Mouse (Mus musculus) yolk sac, embryonic 10.5 days (tissue): ENCODE measurements around the gene Ostm1.
A peak's percentile ranks its signal among the peaks of the same experiment; 100 is the strongest.

Experiments used
- DNase-seq: peaks from one replicate; pipeline ENCODE4 v3.0.0-alpha.2; 2017; ENCODE audit warnings: low spot score

The Ostm1 gene

DNA sequence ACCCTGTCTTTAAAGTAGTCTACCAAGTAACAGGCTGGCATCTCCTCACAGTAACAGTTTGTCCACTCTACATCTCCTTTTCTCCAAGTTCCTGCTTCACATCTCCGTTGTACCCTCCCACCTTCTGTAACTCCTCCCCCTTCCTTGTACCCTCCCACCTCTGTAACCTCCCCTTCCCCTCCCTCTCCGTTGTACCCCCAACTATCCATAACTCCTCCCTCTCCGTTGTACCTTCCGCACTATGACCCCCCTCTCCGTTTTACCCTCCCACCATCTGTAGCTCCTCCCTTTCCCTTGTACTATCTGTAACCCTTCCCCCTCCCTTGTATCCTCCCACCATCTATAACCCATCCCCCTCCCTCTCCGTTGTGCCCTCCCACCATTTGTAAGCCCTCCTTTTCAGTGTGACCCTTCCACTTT is 97.0 kb downstream of the Ostm1 start:
- DNase-seq: peak; percentile 47

DNA sequence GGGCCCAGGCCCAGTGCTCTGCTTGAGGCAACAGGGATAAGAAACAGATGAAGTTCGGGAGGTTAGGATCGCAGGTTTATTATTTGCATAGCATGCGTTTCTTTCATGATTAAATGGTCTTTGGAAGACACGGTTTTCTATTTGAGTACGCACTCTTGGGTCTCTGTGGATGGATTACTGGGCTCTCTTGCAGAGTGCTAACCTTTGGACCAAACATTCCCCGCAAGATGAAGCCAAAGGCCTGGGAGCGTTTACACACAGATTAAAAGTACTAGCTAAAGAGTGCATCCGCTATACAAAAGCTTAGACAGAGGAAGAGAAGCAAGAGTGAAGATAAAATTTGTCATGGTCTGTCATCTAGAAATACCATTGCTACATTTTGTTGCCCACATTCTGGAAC is 98.8 kb downstream of the Ostm1 start:
- peak; percentile 55 for DNase-seq

DNA sequence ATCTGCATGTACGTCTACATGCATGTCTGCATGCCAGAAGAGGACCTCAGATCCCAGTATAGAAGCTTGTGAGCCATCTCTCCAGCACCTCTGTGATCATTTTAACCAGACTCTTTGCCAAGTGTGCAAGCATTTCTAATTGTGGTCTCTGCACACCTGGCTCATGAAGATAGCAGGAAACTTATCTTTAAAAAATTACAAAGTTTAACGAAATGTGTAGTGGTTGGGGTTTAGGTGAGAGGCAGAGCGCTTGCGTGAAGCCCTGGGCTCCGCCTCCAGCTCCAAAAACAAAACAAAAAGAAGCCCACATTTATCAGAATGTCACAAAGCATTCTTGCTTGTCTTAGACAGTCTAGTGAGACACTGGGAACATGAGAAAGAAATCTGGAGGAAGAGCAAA is 104.3 kb downstream of the Ostm1 start:
- DNase-seq: no peak

DNA sequence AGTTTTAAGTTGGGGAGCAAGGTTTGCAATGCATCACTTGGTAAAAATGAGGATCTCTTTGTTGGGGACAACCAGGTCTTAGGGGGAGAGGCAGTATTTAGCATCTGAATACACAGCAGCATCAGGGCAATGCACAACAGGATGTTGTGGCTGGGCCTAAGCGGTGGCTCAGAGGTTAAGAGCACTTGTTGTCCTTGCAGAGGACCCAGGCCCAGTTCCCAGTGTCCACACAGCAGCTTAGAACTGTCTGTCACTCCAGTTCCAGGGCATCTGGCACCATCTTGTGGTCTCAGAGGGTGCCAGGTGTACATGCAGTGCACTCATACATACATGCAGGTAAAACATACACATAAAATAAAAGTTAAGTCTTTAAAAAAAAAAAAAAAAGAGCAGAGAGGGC is 106.1 kb downstream of the Ostm1 start:
- no peak for DNase-seq

DNA sequence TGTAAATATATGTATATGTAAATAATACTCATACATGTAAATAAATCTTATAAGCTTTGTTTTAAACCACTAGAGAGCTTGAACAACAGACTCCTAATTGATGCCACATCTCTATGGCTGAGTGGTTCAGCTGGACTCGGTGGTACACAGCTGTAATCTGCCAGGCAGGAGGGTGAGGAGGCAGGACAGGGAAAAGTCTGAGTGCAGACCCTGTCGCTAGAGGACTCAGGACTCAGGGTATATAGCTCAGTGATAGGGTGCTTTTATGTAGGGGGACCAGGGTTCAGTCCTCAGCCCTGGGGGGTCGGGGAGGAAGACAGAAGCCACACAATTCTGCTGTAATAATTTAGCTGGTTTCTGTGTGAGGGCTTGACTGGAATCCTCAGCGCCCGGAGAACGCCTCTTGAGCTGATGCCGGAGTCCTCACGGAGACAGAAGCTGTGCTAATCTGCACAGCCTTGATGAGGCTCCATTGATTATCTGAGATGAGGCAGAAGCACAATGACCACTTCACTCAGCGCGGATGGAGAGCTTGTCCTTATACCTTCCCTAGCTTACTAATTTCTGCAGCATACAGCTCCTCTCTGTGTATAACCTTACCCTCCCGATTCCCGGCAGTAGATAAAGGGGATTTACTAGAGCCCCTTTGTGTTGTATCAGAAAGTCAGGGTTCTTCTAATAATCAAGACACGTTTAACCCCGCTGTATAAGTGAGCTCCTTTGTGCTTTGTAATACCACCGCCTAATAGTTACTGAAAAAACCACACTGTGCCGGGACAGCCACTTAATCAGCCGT is 106.8 kb downstream of the Ostm1 start:
- DNase-seq: no peak

DNA sequence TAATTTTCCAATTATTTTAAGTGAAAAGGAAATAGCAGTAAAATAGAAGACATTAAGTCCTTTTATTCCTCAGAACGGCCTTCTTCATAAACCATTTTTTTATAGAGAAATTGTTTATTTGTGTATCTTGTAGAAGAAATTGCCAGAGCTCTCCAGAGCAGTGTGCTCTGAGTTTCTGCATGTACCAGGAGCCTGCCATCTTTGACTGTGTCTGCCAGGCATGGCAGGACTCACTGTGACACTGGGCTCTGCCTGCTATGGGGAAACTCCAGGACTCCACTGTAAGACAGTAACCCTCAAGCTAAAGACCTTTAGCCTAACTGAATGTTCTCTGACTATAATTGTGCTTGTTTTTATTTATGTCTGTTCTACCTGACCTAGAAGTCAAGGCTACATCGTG is 107.4 kb downstream of the Ostm1 start:
- DNase-seq: no peak

DNA sequence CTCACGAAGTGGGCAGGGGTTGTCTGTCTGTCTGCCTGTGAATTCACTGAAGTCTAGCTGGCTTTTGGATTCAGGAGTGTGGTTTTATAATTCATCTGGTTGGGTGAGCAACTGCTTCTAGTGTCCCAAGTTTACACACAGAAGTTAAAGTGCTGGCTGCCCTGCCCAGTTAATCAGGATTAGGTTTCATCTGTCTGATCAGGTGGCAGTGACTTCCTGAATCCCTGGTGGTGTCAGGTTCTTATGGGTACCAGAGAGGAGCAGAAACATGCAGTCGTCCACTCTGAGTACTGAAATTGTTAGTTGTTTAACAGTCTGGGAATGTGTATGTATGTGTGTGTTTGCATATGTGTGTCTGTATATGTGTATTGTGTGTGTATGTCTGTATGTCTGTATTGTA is 108.5 kb downstream of the Ostm1 start:
- DNase-seq: no peak

DNA sequence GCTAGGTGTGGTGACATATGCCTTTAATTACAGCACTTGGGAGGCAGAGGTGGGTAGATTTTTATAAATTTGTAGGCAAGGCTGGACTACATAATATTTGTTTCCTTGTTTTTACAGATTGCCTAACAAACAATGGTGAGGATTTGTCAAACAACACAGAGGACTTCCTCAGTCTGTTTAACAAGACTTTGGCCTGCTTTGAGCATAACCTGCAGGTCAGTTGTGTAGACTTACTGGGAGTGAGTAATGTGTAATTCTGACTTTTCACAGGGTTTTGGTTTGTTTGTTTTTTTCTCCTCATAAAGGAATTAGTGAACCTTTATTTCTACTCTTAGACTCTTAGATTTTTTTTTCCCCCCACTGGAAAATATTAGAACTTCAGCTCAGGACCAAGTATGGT is 109.2 kb downstream of the Ostm1 start:
- DNase-seq: no peak

DNA sequence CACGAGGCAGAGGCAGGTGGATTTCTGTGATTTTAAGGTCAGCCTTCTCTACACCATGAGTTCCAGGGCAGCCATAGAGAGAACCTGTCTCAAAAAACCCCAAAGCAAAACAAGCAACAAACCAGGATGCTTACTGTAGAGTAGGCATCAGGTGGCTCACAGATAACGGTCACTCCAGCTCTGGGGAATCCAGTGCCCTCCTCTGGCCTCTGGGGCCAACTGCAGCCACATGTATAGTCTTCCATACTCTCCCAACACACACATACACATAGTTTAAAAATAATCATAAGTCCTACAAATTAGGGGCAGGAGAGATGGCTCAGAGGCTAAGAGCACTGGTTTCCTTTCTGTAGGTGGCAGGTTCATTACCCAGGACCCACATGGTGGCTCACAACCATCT is 109.9 kb downstream of the Ostm1 start:
- no peak for DNase-seq

DNA sequence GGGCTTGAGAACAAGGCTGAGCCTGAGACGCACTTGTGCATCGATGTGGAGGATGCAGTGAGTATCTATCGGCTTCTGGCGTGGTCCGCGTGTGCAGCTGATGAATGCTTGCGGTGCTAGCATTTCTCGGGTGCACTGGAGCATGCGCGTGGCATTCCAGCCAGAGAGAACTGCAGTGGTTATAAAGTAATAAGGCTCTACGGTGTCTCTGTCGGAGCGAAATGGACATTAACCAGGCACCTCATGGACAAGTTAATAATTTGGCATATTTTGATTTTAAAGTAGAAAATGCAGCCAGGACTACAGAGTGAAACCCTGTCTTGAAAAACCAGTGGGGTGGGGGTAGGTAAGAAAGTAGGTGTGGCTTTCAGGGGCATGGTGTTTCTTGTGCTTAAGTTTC is 112.7 kb downstream of the Ostm1 start:
- no peak for DNase-seq

DNA sequence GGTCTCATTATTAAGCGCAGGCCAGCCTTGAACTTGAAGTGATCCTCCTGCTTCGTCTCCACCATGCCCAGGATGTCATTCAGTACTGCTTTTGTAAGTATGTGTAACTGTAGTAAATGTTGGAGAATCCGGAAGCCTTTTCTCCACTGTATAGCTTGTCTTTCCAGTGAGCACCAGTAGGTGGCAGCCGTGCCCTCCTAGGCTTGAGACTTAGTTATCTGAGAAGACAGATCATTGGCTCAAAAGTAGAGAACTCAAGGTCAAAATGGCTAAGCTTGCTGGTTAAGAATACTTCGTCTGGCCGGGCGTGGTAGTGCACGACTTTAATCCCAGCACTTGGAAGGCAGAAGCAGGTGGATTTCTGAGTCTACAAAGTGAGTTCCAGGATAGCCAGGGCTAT is 113.4 kb downstream of the Ostm1 start:
- DNase-seq: peak; percentile 48

DNA sequence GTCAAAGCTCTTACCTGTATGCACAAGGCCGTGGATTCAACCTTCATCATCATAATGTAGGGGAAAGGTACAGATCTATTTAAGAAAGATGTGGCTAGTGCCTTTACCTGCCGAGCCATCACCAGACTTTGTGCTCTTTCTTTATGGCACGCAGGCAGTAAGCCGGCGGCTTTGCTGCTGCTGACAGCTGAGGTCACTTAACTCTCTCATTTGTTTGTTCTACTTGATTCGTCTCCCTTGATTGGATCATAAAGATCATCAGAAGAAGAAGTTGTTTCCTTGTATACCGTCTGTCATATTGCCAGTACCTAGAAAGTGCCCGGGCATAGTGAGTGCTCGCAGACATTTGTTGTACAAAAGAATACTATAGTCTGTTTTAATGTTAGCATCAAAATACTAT is 114.8 kb downstream of the Ostm1 start:
- DNase-seq: no peak

DNA sequence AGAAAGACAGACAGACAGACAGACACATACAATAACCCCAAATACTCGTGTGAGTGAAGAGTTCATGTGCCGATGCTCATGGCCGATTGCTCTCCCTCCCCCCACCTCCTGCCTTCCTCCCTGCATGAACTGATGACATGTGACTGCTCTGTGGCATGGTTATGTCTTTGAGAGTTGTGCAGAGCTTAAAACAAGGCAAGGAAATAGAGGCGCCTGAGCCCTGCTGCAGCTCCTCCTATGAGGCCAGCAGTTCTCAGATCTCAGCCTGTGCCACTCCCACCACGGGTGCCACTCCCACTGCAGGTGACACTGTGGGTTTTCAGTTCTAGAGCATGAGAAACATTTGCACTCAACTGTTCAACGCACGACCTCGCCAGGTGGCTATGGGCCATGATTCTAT is 115.4 kb downstream of the Ostm1 start:
- no peak for DNase-seq

DNA sequence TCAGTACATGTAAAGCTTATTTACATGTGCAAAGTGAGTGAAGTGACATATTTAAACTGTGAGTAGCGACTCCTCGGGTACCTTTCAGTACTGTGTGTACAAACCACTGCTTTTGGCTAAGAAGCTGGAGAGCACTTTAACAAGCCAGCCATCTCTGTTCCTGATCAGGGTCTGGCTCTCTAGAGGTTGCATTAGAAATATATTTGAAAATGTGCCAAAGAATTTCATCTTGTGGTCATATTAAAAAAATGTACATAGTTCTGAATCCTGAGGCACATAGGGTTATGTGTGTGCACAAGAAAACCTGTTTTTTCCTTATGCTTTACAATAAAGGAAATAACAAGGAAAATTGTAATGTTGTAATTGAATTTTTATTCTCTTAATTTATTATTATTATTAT is 118.5 kb downstream of the Ostm1 start:
- DNase-seq: no peak

DNA sequence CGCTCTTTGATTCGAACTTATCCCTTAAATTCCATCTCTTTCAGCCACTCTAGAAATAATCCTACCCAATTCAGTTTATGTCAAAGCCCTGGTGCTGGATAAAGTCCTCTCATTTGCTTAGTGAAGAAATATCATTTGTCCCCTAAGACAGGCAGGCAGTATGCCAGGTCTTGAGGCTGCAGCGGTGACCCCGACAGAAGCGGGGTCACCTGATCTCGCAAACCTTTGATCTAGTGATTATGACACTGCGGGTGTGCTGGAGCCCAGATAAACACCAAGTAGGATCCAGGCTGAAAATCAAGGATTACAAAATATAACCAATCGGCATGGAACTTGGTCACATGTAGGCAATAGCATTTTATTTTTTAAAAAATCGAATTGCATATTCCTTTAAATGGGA is 131.1 kb downstream of the Ostm1 start:
- DNase-seq: no peak

DNA sequence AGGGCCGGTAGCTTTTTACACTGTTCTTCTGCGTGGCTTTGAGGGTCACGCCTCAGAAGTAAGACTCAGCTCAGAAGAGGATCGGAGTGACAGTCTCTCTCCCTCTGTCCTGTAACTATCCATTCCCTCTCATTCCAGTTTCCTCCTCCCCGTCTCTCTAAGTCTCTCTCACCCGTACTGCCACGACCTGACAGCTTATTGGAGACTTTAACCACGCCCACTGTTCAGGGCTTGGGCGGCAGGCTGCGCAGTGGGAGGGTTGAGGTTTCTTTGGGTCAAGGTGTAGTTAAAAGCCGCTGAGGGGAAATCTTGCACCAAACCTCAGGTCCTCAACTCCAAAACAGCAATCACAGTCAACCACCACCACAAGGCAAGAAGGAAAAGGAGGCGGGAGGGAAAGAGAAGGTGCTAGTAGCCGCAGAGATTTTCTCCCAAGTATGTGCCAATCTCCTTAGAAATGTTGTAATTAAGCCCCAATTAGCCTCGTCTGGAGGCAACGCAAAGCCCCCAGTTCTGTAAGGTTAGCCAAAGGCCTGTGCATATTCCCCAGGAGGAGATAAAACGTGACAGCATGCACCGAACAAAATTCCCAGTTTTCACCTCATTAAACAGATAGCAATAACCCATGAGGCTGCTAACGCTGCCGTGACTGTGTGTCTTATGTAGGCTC is 131.9 kb downstream of the Ostm1 start:
- DNase-seq: peak; percentile 44

DNA sequence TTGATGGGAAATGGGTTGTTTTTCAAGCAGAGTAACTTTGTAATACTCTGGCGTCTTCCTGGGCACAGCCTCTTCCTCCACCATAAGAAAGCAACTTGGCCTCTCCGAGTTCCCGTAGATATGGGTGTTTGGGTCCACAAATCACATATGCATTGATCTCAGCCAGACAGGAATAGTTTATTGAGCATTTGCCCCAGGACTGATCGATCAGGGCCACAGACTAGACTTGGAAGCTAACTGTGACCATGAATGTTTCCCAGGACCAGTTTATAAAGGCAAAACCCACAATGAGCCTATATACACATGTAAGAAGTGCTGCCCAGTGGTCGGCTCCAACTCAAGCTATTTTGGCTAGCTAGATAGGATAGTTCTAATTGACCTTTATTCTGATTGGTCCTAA is 138.5 kb downstream of the Ostm1 start:
- DNase-seq: no peak

DNA sequence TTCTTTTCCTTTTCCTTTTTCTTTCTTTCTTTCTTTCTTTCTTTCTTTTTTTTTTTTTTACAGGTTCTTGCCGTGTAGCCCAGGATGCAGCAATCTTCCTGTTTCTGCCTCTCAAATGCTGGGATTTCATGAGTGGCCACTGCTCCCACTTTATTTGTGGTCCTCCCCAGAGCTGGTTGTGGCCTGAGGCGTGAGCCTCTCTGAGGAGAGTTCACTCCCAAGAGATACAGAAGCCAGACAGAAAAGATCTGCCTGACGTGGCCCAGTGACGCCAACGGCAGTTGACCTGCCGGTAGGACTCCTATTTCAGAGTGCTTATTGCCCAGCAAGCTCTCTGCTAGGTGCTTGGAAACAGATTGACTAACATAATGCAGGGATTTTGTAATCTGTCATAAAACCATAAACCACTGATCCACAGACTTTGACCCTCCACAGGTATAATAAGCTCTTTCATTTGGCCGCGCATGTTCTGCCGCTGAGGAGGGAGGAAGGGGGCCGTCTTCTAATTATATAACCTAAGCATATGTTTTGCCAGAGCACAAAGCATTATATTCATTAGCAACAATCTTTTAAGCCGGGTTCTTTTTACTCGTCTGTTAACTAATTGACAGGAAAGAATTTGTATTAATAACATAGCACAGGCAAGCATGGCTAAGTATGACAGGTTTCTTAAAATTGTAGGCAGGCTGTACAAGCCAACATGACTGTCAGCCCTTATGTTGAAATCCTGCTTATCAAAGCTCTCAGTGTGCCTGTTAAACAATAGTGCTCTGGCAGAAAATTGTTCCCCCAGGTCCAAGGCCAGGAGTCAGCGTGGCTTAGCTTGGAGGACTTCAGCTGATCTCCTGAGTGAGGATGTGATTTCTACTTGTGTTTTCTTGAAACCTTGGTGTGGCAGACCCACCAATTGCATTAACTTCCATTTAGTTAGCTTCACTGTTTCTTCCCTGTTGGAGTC is 139.9 kb downstream of the Ostm1 start:
- no peak for DNase-seq

DNA sequence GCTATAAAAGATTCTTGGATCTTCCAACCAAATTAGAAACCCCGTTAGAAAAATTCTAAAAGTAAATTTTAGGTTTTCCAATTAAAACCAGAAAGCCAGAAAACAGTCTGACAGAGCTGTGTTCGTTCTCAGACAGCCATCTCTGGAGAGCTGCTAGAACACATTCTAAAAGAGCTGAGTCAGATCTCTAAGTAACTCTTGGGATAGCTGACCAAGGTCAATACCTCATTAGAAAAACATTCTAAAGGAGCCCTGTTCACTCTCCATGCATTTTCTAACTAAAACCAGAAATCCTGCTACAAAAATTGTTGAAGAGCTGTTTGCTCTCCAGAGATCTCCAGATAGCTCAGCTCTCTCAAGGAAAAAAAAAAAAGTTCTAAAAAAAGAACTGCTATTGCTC is 146.0 kb downstream of the Ostm1 start:
- DNase-seq: no peak

DNA sequence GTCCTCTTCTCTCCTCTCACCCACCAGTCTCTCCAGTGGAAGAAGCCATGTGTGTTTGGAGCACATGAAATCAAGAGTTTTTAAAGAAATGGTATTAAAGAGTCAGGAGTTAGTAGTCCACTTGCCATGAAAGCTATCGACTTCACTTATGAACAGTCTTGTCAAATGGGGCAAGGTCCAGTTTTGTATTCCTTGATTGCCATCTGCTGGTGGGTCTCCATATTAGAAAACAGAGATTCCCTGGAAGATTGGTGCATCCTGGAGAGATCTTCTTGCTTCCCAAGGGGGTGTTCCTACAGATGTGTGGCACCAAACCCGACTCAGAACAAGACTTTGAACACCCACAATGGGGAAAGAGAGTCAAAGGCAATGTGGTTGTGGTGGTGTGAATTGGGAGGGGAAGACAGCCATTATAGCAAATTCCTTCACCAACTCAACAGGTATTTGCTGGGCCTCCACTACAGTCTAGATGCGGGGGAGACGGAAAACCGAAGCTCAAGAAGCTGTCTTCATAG is 151.0 kb downstream of the Ostm1 start:
- peak; percentile 14 for DNase-seq

DNA sequence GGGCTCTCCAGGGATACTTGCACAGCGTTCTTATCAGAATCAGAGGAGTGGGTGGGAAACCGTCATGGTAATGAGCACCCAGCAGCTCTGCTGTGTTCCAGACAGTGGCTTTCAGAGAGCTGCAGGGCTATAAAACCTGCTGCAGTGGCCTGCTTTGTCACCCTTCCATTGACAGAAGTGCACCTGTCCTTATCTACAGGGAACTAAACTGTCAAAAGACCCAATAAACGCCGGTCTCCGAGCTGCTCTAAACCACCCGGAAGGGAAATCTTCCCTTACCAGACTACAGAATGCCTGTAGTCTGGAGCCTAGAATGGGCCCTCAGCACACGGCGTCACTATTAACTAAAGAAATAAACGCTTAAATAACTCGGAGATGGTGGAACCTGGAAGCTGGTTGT is 168.2 kb downstream of the Ostm1 start:
- DNase-seq: no peak
